Mouse (Mus musculus): Measurements from ENCODE around the gene Olfr243.
A peak's percentile ranks its signal among the peaks of the same experiment; 100 is the strongest.
"Not testable (repeated sequence)": the region's sequence is repeated elsewhere in the genome, so short reads cannot be mapped to it uniquely, and the experiment has no call there.

Gene Olfr243

GRCm38 (mm10) chr7:103714371-103714770 is at the start of gene Olfr243:
Olfr243 (plus strand) TSS chr7:103714671.
- DNase-seq = no peak

GRCm38 (mm10) chr7:103671091-103671490 is 43.4 kb upstream of the Olfr243 start, which contains the start of gene Olfr624:
Olfr624 (minus strand) TSS chr7:103671191.
- no peak for DNase-seq

GRCm38 (mm10) chr7:103682420-103682819 is 32.1 kb upstream of the Olfr243 start, which contains the start of gene Olfr625-ps1:
Olfr625-ps1 (plus strand) TSS chr7:103682720.
- no peak for DNase-seq

GRCm38 (mm10) chr7:103699469-103699868 is 15.0 kb upstream of the Olfr243 start:
- DNase-seq = no peak

GRCm38 (mm10) chr7:103712024-103712423 is 2.4 kb upstream of the Olfr243 start:
- peak; percentile 56 for DNase-seq

GRCm38 (mm10) chr7:103716398-103716797 is 1.9 kb downstream of the Olfr243 start:
- DNase-seq = not testable (repeated sequence)

GRCm38 (mm10) chr7:103730074-103730473 is 15.6 kb downstream of the Olfr243 start, which contains the start of gene Olfr628:
Olfr628 (plus strand) TSS chr7:103730374.
- DNase-seq = no peak

- no peak for DNase-seq
Observed at GRCm38 (mm10) chr7:103744843-103745242, 30.4 kb downstream of the Olfr243 start, which contains the start of gene Olfr629. Olfr629 (minus strand) TSS chr7:103744943.

GRCm38 (mm10) chr7:103757233-103757632 is 42.8 kb downstream of the Olfr243 start, which contains the start of gene Olfr630:
Olfr630 (minus strand) TSS chr7:103757333.
- DNase-seq = no peak

- DNase-seq = not testable (repeated sequence)
Observed at GRCm38 (mm10) chr7:103762212-103762611, 47.7 kb downstream of the Olfr243 start.

- not testable (repeated sequence) for DNase-seq
Observed at GRCm38 (mm10) chr7:103767687-103768086, 53.2 kb downstream of the Olfr243 start.
